Mouse (Mus musculus): ENCODE data around the gene Ubr4.

- no peak for TF ChIP-seq POLR2A (IDR thresholded peaks at IDR 0.05; ENCODE audit: extremely low read depth, insufficient read depth, low read length)
- no peak for TF ChIP-seq CTCF (IDR thresholded peaks at IDR 0.05; ENCODE audit: extremely low read depth, insufficient read depth, low read length)
These were observed 101.9 kb downstream of the Ubr4 start for GRCm38 (mm10) chr4:139454339-139454738.

Data from cortical plate, adult 2 months (tissue).